Mouse (Mus musculus): ENCODE measurements around the gene Lypd6.

DNA sequence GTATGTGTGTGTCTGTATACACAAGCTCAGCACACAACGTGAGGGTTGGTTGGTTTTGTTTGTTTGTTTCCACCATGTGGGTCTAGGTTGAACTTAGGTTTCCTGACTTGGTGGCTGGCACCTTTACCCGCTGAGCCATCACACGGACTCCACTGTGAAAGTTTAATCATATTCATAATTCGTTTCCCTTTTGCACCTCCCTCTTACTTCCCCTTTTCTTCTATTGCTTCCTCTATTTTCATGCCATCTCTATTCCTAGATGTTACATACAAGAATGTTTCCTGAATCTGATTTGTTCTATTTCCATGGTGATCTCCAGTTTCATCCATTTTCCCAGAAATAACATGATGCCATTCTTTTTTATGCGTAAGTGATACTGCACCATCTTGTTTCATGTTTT lies 46.2 kb downstream of the Lypd6 start:
- TF ChIP-seq CTCF (IDR thresholded peaks at IDR 0.05; ENCODE audit: low read depth) (no peak), EP300 (IDR thresholded peaks at IDR 0.05; ENCODE audit: low read depth) (no peak)
